Mouse (Mus musculus) R1 (cell line): ENCODE results near the gene Inhbe.
A peak's percentile ranks its signal among the peaks of the same experiment; 100 is the strongest.
"Not testable (repeated sequence)": the region's sequence is repeated elsewhere in the genome, so short reads cannot be mapped to it uniquely, and the experiment has no call there.

Source experiments
- DNase-seq: peaks from one replicate; pipeline ENCODE4 v3.0.0-alpha.2; 2018; ENCODE audit warnings: low read depth, low spot score

The Inhbe gene

DNA sequence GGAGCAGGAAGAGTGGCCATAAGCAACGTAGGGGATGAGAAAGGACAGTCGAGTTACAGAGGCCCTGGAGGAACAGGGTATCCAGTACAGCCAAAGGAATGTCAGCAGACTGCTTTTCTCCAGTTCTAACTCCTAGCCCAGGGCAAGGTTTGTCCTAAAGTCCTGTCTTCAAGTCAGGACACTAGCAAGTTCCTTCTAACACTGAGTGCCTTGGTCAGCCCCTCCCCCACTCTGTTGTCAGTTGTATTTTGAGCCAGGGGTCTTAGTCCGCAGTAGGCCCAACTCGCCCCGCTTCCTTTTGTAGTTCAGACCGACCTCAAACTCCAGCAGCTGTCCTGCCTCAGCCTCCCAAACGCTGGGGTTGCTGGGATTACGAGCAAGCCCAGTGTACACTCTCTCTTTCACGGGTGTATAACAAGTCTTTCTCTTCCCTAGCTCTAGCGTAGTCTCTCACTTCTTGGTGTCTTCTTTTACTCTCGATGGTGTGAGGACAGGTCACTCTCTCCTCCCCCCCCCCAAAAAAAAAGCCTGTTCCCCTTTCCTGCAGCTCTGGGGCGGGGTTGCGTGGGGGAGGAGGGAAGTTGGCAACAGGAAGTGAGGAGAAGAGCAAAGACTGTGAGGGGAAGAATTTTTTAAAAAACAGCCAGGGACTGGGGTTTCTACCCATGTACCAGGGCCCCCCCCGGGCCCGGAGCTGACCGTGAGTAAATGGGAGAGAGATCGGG lies 30.9 kb downstream of the Inhbe start:
- DNase-seq: no peak

DNA sequence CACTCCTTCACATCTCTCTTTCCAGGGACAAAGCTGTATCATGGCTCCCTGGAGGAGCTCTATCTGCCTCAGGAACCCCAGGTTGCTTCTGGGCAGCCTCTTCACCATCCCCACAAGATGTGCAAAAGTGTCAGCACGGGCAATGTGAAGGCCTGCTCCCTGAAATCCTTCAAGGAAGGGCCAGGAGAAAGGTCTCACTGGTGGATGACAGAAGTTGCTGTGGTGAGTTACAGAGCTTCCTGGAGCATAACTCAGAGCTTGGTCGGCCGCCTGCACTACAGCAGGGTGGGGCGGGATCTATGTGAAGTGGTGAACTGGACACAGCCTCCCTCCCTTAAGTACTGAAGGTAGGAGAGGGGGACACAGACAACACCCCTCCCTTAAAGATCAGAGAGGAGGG lies 31.5 kb downstream of the Inhbe start:
- no peak for DNase-seq

DNA sequence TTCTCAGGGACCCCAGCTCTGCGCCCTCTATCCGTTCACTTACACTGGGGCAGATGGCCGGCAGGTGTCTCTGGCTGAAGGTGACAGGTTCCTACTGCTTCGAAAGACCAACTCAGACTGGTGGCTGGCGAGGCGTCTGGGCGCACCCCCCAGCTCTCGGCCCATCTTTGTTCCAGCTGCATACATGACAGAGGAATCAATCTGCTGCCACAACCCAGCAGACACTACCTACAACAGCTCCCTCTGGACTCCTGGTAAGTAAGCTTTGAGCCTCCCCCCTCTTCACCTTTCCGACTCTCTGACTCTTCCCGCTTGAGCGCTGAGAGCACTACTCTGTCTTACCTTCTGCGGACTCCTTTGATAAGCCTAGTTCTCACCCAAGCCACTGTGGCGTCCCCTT lies 32.0 kb downstream of the Inhbe start:
- peak; percentile 54 for DNase-seq

GRCm38 (mm10) chr10:127321621-127322020 lies 32.6 kb downstream of the Inhbe start, which contains the start of gene Arhgap9:
Gene Arhgap9, plus strand, starts transcription at chr10:127321964.
- DNase-seq: no peak

GRCm38 (mm10) chr10:127319969-127320368 lies 34.2 kb downstream of the Inhbe start:
- no peak for DNase-seq

GRCm38 (mm10) chr10:127318009-127318408 lies 36.2 kb downstream of the Inhbe start:
- DNase-seq: no peak

- DNase-seq: no peak
Observed at GRCm38 (mm10) chr10:127317277-127317676, 36.9 kb downstream of the Inhbe start.

DNA sequence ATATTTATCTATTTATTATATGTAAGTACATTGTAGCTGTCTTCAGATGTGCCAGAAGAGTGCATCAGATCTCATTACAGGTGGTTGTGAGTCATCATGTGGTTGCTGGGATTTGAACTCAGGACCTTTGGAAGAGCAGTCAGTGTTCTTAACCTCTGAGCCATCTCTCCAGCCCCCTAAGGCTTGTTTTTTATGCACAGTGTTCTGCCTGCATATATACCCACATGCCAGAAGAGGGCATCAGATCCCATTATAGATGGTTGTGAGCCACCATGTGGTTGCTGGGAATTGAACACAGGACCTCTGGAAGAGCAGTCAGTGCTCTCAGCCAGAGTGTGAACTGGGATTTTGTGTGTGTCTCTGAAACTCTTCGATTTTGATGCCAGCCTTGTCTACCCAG lies 39.3 kb downstream of the Inhbe start:
- peak; percentile 61 for DNase-seq

- DNase-seq: not testable (repeated sequence)
Observed at GRCm38 (mm10) chr10:127313516-127313915, 40.7 kb downstream of the Inhbe start.

GRCm38 (mm10) chr10:127312858-127313257 lies 41.4 kb downstream of the Inhbe start:
- no peak for DNase-seq

DNA sequence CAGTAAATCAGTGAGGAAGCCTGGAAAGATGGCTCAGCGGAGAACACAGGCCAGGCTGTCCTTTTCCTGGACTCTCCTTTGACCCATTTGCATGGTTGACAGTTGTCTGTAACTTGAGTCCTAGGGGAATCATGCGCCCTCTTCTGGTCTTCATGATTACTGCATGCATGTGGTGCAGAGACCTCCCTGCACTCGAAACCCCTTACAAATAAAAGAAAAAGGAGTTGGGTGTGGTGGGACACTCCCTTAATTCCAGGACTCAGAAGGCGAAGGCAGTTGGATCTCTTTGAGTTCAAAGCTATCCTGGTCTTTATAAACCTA lies 41.9 kb downstream of the Inhbe start:
- peak; percentile 98 for DNase-seq

- peak; percentile 99 for DNase-seq
Observed at GRCm38 (mm10) chr10:127311476-127312355, 42.5 kb downstream of the Inhbe start, which contains the start of gene Mars. Gene Mars, minus strand, starts transcription at chr10:127311786.

GRCm38 (mm10) chr10:127310523-127311475 lies 43.4 kb downstream of the Inhbe start:
- DNase-seq: peak; percentile 93

DNA sequence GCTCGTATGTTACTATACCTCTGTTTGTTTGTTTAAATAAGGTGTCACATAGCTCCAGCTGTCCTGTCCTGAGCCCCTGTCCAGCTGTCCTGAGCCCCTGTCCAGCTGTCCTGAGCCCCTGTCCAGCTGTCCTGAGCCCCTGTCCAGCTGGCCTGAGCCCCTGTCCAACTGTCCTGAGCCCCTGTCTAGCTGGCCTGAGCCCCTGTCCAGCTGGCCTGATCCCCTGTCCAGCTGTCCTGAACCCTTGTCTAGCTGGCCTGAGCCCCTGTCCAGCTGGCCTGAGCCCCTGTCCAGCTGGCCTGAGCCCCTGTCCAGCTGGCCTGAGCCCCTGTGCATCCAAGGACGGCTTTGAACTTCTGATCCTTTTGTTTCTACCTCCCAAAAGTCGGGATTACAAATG lies 45.0 kb downstream of the Inhbe start:
- not testable (repeated sequence) for DNase-seq

DNA sequence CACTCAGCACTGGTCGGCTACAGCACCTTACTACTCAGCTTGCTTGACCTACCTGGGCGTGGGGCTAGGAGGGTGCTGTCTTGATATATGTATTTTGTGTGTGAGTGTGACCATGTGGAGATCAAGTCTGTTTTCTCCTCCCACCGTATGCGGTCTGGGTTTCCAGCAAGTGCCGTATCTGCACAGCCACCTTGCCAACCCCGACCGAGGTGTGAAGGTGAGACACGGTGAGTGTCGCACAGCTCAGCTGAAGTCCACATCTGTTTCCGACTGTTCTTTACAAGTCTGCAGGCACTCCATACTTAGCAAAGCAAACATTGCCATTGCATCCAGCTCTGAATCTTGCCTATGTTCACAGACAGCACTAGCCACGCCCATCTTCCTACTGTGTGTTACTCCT lies 51.1 kb downstream of the Inhbe start:
- DNase-seq: no peak

DNA sequence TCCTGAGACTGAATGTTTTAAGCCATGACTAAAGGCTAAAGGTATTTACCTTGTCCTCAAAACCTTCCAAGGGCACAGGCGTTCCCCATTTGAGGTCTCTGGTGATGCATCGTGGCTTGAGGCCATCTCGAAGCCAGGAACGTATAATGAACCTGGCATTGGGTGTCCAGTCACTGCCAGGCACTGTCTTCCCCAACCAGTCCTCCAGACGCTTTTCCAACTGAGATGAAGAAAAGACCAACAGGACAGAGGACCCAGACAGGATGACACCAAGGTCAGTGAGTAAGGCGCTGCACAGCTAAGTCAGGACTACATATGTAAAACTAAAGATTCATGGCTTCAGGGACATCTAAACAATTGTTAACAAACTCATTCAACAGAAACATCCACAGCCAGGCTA lies 53.9 kb downstream of the Inhbe start:
- no peak for DNase-seq
